Mouse (Mus musculus): ENCODE measurements at regions not wholly inside any gene's neighbourhood (a gene's known extent, or its start where the extent isn't known, plus 50 kb on each side); places are given as distances from the start of the nearest gene placed in this dataset.

- TF ChIP-seq CTCF (IDR thresholded peaks at IDR 0.05) (no peak), EP300 (IDR thresholded peaks at IDR 0.05) (no peak)
- DNase-seq (ENCODE audit: low spot score) (no peak), ATAC-seq (no peak)
- Histone ChIP-seq H3K27me3 (replicated peaks; ENCODE audit: insufficient read depth, low read length) (no peaks in the 10 kb centered on the region), H3K4me3 (ENCODE audit: low read depth, low read length) (no peak overlapping the region), H3K36me3 (ENCODE audit: insufficient read depth, low read length) (no peaks in the 10 kb centered on the region), H3K9ac (replicated peaks; ENCODE audit: low read depth) (no peak overlapping the region), H3K4me1 (ENCODE audit: insufficient read depth, low read depth, low read length) (no peaks in the 10 kb centered on the region), H3K9me3 (ENCODE audit: low read length) (no peaks in the 10 kb centered on the region), H3K27ac (ENCODE audit: low read length) (no peak overlapping the region), H3K4me2 (replicated peaks; ENCODE audit: low read depth, low read length) (no peak overlapping the region)
- WGBS, result 49% methylated on average over 2 of the region's 2 CpGs
Observed at GRCm38 (mm10) chr16:72069581-72069980, 238.5 kb upstream of the Robo1 start.

GRCm38 (mm10) chr16:72071756-72072471 lies 236.2 kb upstream of the Robo1 start:
- TF ChIP-seq EP300 (IDR thresholded peaks at IDR 0.05), result no peak
- TF ChIP-seq CTCF (IDR thresholded peaks at IDR 0.05), result no peak
- 68% methylated on average over 2 of the region's 2 CpGs for WGBS
- no peak for DNase-seq (ENCODE audit: low spot score)
- H3K36me3 ChIP-seq (ENCODE audit: insufficient read depth, low read length), result no peaks in the 10 kb centered on the region
- no peaks in the 10 kb centered on the region for H3K27me3 ChIP-seq (replicated peaks; ENCODE audit: insufficient read depth, low read length)
- no peak for ATAC-seq
- no peak overlapping the region for H3K4me3 ChIP-seq (ENCODE audit: low read depth, low read length)
- no peak overlapping the region for H3K27ac ChIP-seq (ENCODE audit: low read length)
- H3K4me2 ChIP-seq (replicated peaks; ENCODE audit: low read depth, low read length), result no peak overlapping the region
- no peaks in the 10 kb centered on the region for H3K9me3 ChIP-seq (ENCODE audit: low read length)
- no peaks in the 10 kb centered on the region for H3K4me1 ChIP-seq (ENCODE audit: insufficient read depth, low read depth, low read length)
- H3K9ac ChIP-seq (replicated peaks; ENCODE audit: low read depth), result no peak overlapping the region

DNA sequence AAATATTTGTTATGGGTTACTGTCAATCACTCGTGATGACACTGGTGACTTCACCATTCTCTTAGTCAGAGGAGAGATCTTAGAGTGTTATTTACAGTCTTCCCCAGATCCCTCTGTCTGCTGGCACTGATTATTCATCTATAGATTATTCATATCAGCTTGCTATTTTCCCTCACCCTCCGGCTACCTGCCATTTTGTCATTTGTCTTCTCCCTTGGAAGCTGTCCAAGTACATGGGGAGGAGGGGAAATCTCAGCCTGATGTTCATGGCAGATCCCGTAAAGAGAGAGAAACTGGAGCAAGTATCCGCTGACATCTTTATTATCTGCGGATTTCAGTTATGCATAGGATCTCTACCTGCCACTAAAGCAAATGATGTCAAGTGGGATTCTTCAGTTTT lies 222.9 kb upstream of the Robo1 start:
- H3K27me3 ChIP-seq (replicated peaks; ENCODE audit: insufficient read depth, low read length), result no peaks in the 10 kb centered on the region
- WGBS, result 72% methylated on average over 5 of the region's 5 CpGs
- H3K36me3 ChIP-seq (ENCODE audit: insufficient read depth, low read length), result no peaks in the 10 kb centered on the region
- ATAC-seq (no peak), DNase-seq (ENCODE audit: low spot score) (no peak)
- no peak overlapping the region for H3K4me3 ChIP-seq (ENCODE audit: low read depth, low read length)
- H3K4me1 ChIP-seq (ENCODE audit: insufficient read depth, low read depth, low read length), result no peaks in the 10 kb centered on the region
- TF ChIP-seq CTCF (IDR thresholded peaks at IDR 0.05) (no peak), EP300 (IDR thresholded peaks at IDR 0.05) (no peak)
- no peak overlapping the region for H3K4me2 ChIP-seq (replicated peaks; ENCODE audit: low read depth, low read length)
- H3K27ac ChIP-seq (ENCODE audit: low read length), result no peak overlapping the region
- H3K9ac ChIP-seq (replicated peaks; ENCODE audit: low read depth), result no peak overlapping the region
- no peaks in the 10 kb centered on the region for H3K9me3 ChIP-seq (ENCODE audit: low read length)

- Histone ChIP-seq H3K4me3 (ENCODE audit: low read depth, low read length) (no peak overlapping the region), H3K4me1 (ENCODE audit: insufficient read depth, low read depth, low read length) (no peaks in the 10 kb centered on the region), H3K36me3 (ENCODE audit: insufficient read depth, low read length) (no peaks in the 10 kb centered on the region), H3K9me3 (ENCODE audit: low read length) (no peaks in the 10 kb centered on the region), H3K27me3 (replicated peaks; ENCODE audit: insufficient read depth, low read length) (no peaks in the 10 kb centered on the region), H3K27ac (ENCODE audit: low read length) (no peak overlapping the region), H3K9ac (replicated peaks; ENCODE audit: low read depth) (no peak overlapping the region), H3K4me2 (replicated peaks; ENCODE audit: low read depth, low read length) (no peak overlapping the region)
- whole genome bisulfite sequencing, result 69% methylated on average over 4 of the region's 4 CpGs
- ATAC-seq (no peak), DNase-seq (ENCODE audit: low spot score) (no peak)
- no peak for TF ChIP-seq EP300 (IDR thresholded peaks at IDR 0.05)
Observed at GRCm38 (mm10) chr16:72088053-72088452, 220.1 kb upstream of the Robo1 start.

GRCm38 (mm10) chr16:72088916-72089315 lies 219.2 kb upstream of the Robo1 start:
- Histone ChIP-seq H3K27ac (ENCODE audit: low read length) (no peak overlapping the region), H3K4me1 (ENCODE audit: insufficient read depth, low read depth, low read length) (no peaks in the 10 kb centered on the region), H3K4me3 (ENCODE audit: low read depth, low read length) (no peak overlapping the region), H3K4me2 (replicated peaks; ENCODE audit: low read depth, low read length) (no peak overlapping the region), H3K36me3 (ENCODE audit: insufficient read depth, low read length) (no peaks in the 10 kb centered on the region), H3K9ac (replicated peaks; ENCODE audit: low read depth) (no peak overlapping the region), H3K9me3 (ENCODE audit: low read length) (no peaks in the 10 kb centered on the region), H3K27me3 (replicated peaks; ENCODE audit: insufficient read depth, low read length) (no peaks in the 10 kb centered on the region)
- ATAC-seq, result no peak
- 70% methylated on average over 6 of the region's 6 CpGs for WGBS
- DNase-seq (ENCODE audit: low spot score), result no peak
- TF ChIP-seq EP300 (IDR thresholded peaks at IDR 0.05) (no peak), CTCF (IDR thresholded peaks at IDR 0.05) (no peak)

Data from lung, postnatal 0 days (tissue).